Mouse (Mus musculus) thymus, postnatal 10 days (tissue): ENCODE data around the gene Clpb.
"Not testable (repeated sequence)": the region's sequence is repeated elsewhere in the genome, so short reads cannot be mapped to it uniquely, and the experiment has no call there.

Experiments used
- DNase-seq, 2 experiments: peaks; one replicate each; pipeline ENCODE4 v3.0.0; 2021; ENCODE audit warnings: low spot score in 2 of 2

Clpb gene

GRCm38 (mm10) chr7:101663514-101664159, at the start of gene Clpb:
TSS of gene Clpb (plus strand) at chr7:101663633.
- DNase-seq, result peak; percentile 84

- DNase-seq, result no peak
Measured at GRCm38 (mm10) chr7:101615406-101615805, 48.0 kb upstream of the Clpb start.

- DNase-seq, result no peak
Measured at GRCm38 (mm10) chr7:101616136-101616835, 47.1 kb upstream of the Clpb start.

GRCm38 (mm10) chr7:101617438-101618165, 45.8 kb upstream of the Clpb start:
- DNase-seq, result no peak

- DNase-seq, result no peak
Measured at GRCm38 (mm10) chr7:101618273-101618672, 45.2 kb upstream of the Clpb start.

- peak in 1 of 2 experiments; percentile 50 for DNase-seq
Measured at GRCm38 (mm10) chr7:101620373-101620772, 43.1 kb upstream of the Clpb start.

- not testable (repeated sequence) for DNase-seq
Measured at GRCm38 (mm10) chr7:101621861-101622260, 41.6 kb upstream of the Clpb start.

- DNase-seq, result no peak
Measured at GRCm38 (mm10) chr7:101624283-101624682, 39.1 kb upstream of the Clpb start.

GRCm38 (mm10) chr7:101627166-101627565, 36.3 kb upstream of the Clpb start:
- DNase-seq, result not testable (repeated sequence)

- no peak for DNase-seq
Measured at GRCm38 (mm10) chr7:101628481-101628880, 35.0 kb upstream of the Clpb start.

GRCm38 (mm10) chr7:101633629-101634177, 29.7 kb upstream of the Clpb start:
- no peak for DNase-seq

- peak in 1 of 2 experiments; percentile 15 for DNase-seq
Measured at GRCm38 (mm10) chr7:101634513-101634912, 28.9 kb upstream of the Clpb start.

GRCm38 (mm10) chr7:101636056-101636455, 27.4 kb upstream of the Clpb start:
- DNase-seq, result no peak

GRCm38 (mm10) chr7:101643879-101644278, 19.6 kb upstream of the Clpb start:
- no peak for DNase-seq

- DNase-seq, result no peak
Measured at GRCm38 (mm10) chr7:101649729-101650128, 13.7 kb upstream of the Clpb start.

GRCm38 (mm10) chr7:101650565-101650964, 12.9 kb upstream of the Clpb start:
- peak in 1 of 2 experiments; percentile 43 for DNase-seq

GRCm38 (mm10) chr7:101653681-101654209, 9.7 kb upstream of the Clpb start:
- no peak for DNase-seq

- no peak for DNase-seq
Measured at GRCm38 (mm10) chr7:101654936-101655335, 8.5 kb upstream of the Clpb start.

GRCm38 (mm10) chr7:101662006-101662405, 1.4 kb upstream of the Clpb start:
- no peak for DNase-seq

GRCm38 (mm10) chr7:101666581-101666980, 3.1 kb downstream of the Clpb start:
- no peak for DNase-seq

GRCm38 (mm10) chr7:101671601-101672280, 8.3 kb downstream of the Clpb start:
- no peak for DNase-seq
